Mouse (Mus musculus) embryonic facial prominence, embryonic 11.5 days (tissue): ENCODE measurements around the gene Gm10130. TPM values are rescaled to one million over a fixed set of nuclear protein-coding genes. Genes with fewer than 3 reads are reported as not detected.
"Not testable (repeated sequence)": the region's sequence is repeated elsewhere in the genome, so short reads cannot be mapped to it uniquely, and the experiment has no call there.

Experiments
- ATAC-seq: fragments of 200-750 bp; cut with Nextera tagmentation; replicated peaks from 2 replicates; pipeline ENCODE4 v1.8.0; 2017; ENCODE audit warnings: low read depth; ENCODE audit not compliant: insufficient number of reproducible peaks, low FRiP score, low TSS enrichment
- DNase-seq: peaks from one replicate; pipeline ENCODE4 v3.0.0-alpha.2; 2015; ENCODE audit warnings: low spot score
- H3K27ac ChIP-seq: fragments of 300-500 bp; sonication (generic); replicated peaks from 2 replicates; pipeline ENCODE4 v1.5.1; 2014; ENCODE audit warnings: mild to moderate bottlenecking, low read depth, low read length, control low read depth
- H3K27me3 ChIP-seq: fragments of 300-500 bp; sonication (generic); 2 replicates; pipeline ENCODE4 v1.6.1; 2014; ENCODE audit warnings: mild to moderate bottlenecking, low read length, moderate library complexity, mixed read lengths; ENCODE audit not compliant: control insufficient read depth, insufficient read depth
- H3K36me3 ChIP-seq: fragments of 300-500 bp; sonication (generic); replicated peaks from 2 replicates; pipeline ENCODE4 v1.6.1; 2014; ENCODE audit warnings: low read depth, mild to moderate bottlenecking, low read length, moderate library complexity, mixed read lengths; ENCODE audit not compliant: control insufficient read depth, insufficient read depth
- H3K4me1 ChIP-seq: fragments of 300-500 bp; sonication (generic); 2 replicates; pipeline ENCODE4 v1.6.1; 2014; ENCODE audit warnings: low read length, mixed read lengths; ENCODE audit not compliant: control insufficient read depth, insufficient read depth
- H3K4me2 ChIP-seq: fragments of 300-500 bp; sonication (generic); 2 replicates; pipeline ENCODE4 v1.6.1; 2014; ENCODE audit warnings: low read depth, mild to moderate bottlenecking, control low read depth, low read length, moderate library complexity
- H3K4me3 ChIP-seq: fragments of 300-500 bp; sonication (generic); 2 replicates; pipeline ENCODE4 v1.5.1; 2014; ENCODE audit warnings: low read depth, low read length, control low read depth
- H3K9ac ChIP-seq: fragments of 300-500 bp; sonication (generic); replicated peaks from 2 replicates; pipeline ENCODE4 v1.6.1; 2014; ENCODE audit warnings: mild to moderate bottlenecking, control low read depth, low read length
- H3K9me3 ChIP-seq: fragments of 300-500 bp; sonication (generic); replicated peaks from 2 replicates; pipeline ENCODE4 v1.6.1; 2016; ENCODE audit warnings: mild to moderate bottlenecking, low read length, inconsistent platforms, mixed read lengths; ENCODE audit not compliant: control insufficient read depth
- WGBS: fragments of 180-500 bp; shearing (Covaris S2); extraction: QIAGEN DNeasy Blood & Tissue Kit; methylation state at CpG from one replicate; pipeline ENCODE4 v1.1.7; 2014; 5-methylcytosine and 5-hydroxymethylcytosine counted together
- polyA plus RNA-seq: library from polyadenylated mRNA; unstranded; fragments of >200 nt; fragmentation: Nextera tagmentation; extraction: Ambion mirVana; gene quantifications from 2 replicates; pipeline ENCODE4 v1.2.1, GENCODE M21; 2014

Gene Gm10130
- polyA plus RNA-seq, 1 experiment from 2014 or later = 2.2 TPM

GRCm38 (mm10) chr2:150362113-150362877, 38.8 kb downstream of the Gm10130 start, which contains the start of gene 3300002I08Rik:
Gene 3300002I08Rik, minus strand, starts transcription at chr2:150362765.
- DNase-seq (peak; percentile 91), ATAC-seq (peak; percentile 99)
- WGBS = 2% methylated on average over 14 of the region's 17 CpGs
- not testable (repeated sequence) for H3K36me3 ChIP-seq, H3K4me1 ChIP-seq, H3K27ac ChIP-seq, H3K27me3 ChIP-seq, H3K9me3 ChIP-seq
- Histone ChIP-seq H3K4me3 (peak within 1 kb of the TSS; percentile 49), H3K9ac (peak within 1 kb of the TSS; percentile 74), H3K4me2 (peak within 1 kb of the TSS; percentile 33)

GRCm38 (mm10) chr2:150362878-150363229, 39.4 kb downstream of the Gm10130 start:
- peak overlapping the region; percentile 74 for H3K9ac ChIP-seq
- H3K4me2 ChIP-seq = peak overlapping the region; percentile 29; the same call in 1 of the 2 replicates
- no peak overlapping the region for H3K27ac ChIP-seq
- H3K27me3 ChIP-seq = no peaks in the 10 kb centered on the region
- no peaks in the 10 kb centered on the region for H3K4me1 ChIP-seq
- no peaks in the 10 kb centered on the region for H3K36me3 ChIP-seq
- H3K9me3 ChIP-seq = no peaks in the 10 kb centered on the region
- no peak; the same call in 1 of the 2 replicates for ATAC-seq
- 15% methylated on average over 4 of the region's 4 CpGs for WGBS
- H3K4me3 ChIP-seq = peak overlapping the region; percentile 49
- DNase-seq = no peak

GRCm38 (mm10) chr2:150385553-150386106, 62.1 kb downstream of the Gm10130 start:
- not testable (repeated sequence) for H3K9ac ChIP-seq, H3K9me3 ChIP-seq, H3K4me1 ChIP-seq, H3K36me3 ChIP-seq, ATAC-seq, DNase-seq, H3K4me3 ChIP-seq, H3K27me3 ChIP-seq, H3K4me2 ChIP-seq, H3K27ac ChIP-seq
- 90% methylated on average over 18 of the region's 19 CpGs for WGBS

GRCm38 (mm10) chr2:150390198-150390597, 66.7 kb downstream of the Gm10130 start:
- Histone ChIP-seq H3K4me1 (no peaks in the 10 kb centered on the region), H3K4me2 (no peak overlapping the region), H3K4me3 (no peak overlapping the region), H3K36me3 (no peaks in the 10 kb centered on the region), H3K27me3 (no peaks in the 10 kb centered on the region), H3K9ac (no peak overlapping the region), H3K9me3 (no peaks in the 10 kb centered on the region), H3K27ac (no peak overlapping the region)
- 79% methylated on average over 1 of the region's 1 CpGs for WGBS
- DNase-seq (no peak), ATAC-seq (no peak)

GRCm38 (mm10) chr2:150412146-150412545, 88.6 kb downstream of the Gm10130 start:
- H3K4me2 ChIP-seq, H3K9me3 ChIP-seq, H3K4me3 ChIP-seq, H3K36me3 ChIP-seq, H3K27ac ChIP-seq, H3K27me3 ChIP-seq, H3K4me1 ChIP-seq, H3K9ac ChIP-seq, ATAC-seq, DNase-seq: not testable (repeated sequence)
- 85% methylated on average over 17 of the region's 17 CpGs for WGBS

Other genes starting within 250 kb of the Gm10130 start
- 5.9 and 9.5 TPM in 2 replicates for gene Zfp120, start 187.0 kb upstream of the Gm10130 start, polyA plus RNA-seq
- gene Gm10770, start 144.0 kb upstream of the Gm10130 start, polyA plus RNA-seq = not detected in 2 replicates
- not detected in 2 replicates for gene Gm14139, start 141.9 kb upstream of the Gm10130 start, polyA plus RNA-seq
- 9.4 and 11.0 TPM in 2 replicates for gene Zfp937, start 105.6 kb upstream of the Gm10130 start, polyA plus RNA-seq
- 3.4 and 3.8 TPM in 2 replicates for gene Gm21994, start 68.1 kb upstream of the Gm10130 start, polyA plus RNA-seq
- not detected in 2 replicates for gene Gm14124, start 66.2 kb upstream of the Gm10130 start, polyA plus RNA-seq
- gene 3300002I08Rik, start 39.1 kb downstream of the Gm10130 start, polyA plus RNA-seq = 9.1 and 9.2 TPM in 2 replicates
- gene Zfp442, start 127.8 kb downstream of the Gm10130 start, polyA plus RNA-seq = 7.7 and 7.8 TPM in 2 replicates
- gene Zfp345, start 161.4 kb downstream of the Gm10130 start, polyA plus RNA-seq = not detected in 2 replicates
- gene Cst7, start 246.7 kb downstream of the Gm10130 start, polyA plus RNA-seq = 0.29 and 0.58 TPM in 2 replicates